Mouse (Mus musculus) liver, embryonic 16.5 days (tissue): ENCODE data around the gene Slc35b2. TPM values are rescaled to one million over a fixed set of nuclear protein-coding genes. Genes with fewer than 3 reads are reported as not detected.

ENCODE experiments used
- ATAC-seq: fragments of 200-750 bp; cut with Nextera tagmentation; 2 replicates; pipeline ENCODE4 v1.8.0; 2017; ENCODE audit warnings: low read depth, mild to moderate bottlenecking, moderate number of reproducible peaks, moderate library complexity
- H3K27ac ChIP-seq: fragments of 300-500 bp; sonication (generic); 2 replicates; pipeline ENCODE4 v1.5.1; 2014; ENCODE audit warnings: mild to moderate bottlenecking, low read length
- H3K27me3 ChIP-seq: fragments of 300-500 bp; sonication (generic); 2 replicates; pipeline ENCODE4 v1.6.1; 2014; ENCODE audit warnings: low read depth, low read length, mixed read lengths; ENCODE audit not compliant: control insufficient read depth, insufficient read depth
- H3K36me3 ChIP-seq: fragments of 300-500 bp; sonication (generic); 2 replicates; pipeline ENCODE4 v1.6.1; 2014; ENCODE audit warnings: mild to moderate bottlenecking; ENCODE audit not compliant: control insufficient read depth, insufficient read depth
- H3K4me1 ChIP-seq: fragments of 300-500 bp; sonication (generic); 2 replicates; pipeline ENCODE4 v1.6.1; 2014; ENCODE audit warnings: low read depth, low read length, mixed read lengths; ENCODE audit not compliant: control insufficient read depth
- H3K4me2 ChIP-seq: fragments of 300-500 bp; sonication (generic); 2 replicates; pipeline ENCODE4 v1.6.1; 2014; ENCODE audit warnings: low read depth, low read length, mixed read lengths
- H3K4me3 ChIP-seq: fragments of 300-500 bp; sonication (generic); 2 replicates; pipeline ENCODE4 v1.5.1; 2014; ENCODE audit warnings: low read depth, mild to moderate bottlenecking, low read length
- H3K9ac ChIP-seq: fragments of 300-500 bp; sonication (generic); 2 replicates; pipeline ENCODE4 v1.6.1; 2014; ENCODE audit warnings: low read depth, low read length
- H3K9me3 ChIP-seq: fragments of 300-500 bp; sonication (generic); replicated peaks from 2 replicates; pipeline ENCODE4 v1.6.1; 2016; ENCODE audit warnings: low read length; ENCODE audit not compliant: control insufficient read depth
- WGBS: fragments of 180-500 bp; shearing (Covaris S2); extraction: QIAGEN DNeasy Blood & Tissue Kit; methylation state at CpG from one replicate; pipeline ENCODE4 v1.1.7; 2014; ENCODE audit not compliant: insufficient replicate concordance; 5-methylcytosine and 5-hydroxymethylcytosine counted together
- polyA plus RNA-seq: library from polyadenylated mRNA; unstranded; fragments of >200 nt; fragmentation: Nextera tagmentation; extraction: Ambion mirVana; gene quantifications from 2 replicates; pipeline ENCODE4 v1.2.1, GENCODE M21; 2015

The Slc35b2 gene
- polyA plus RNA-seq, 1 experiment from 2014 or later, result 46.5 TPM

- Histone ChIP-seq H3K27me3 (no peaks in the 10 kb centered on the region), H3K4me1 (peaks cover 46% of the 10 kb centered on the region), H3K4me2 (no peak overlapping the region), H3K9ac (no peak overlapping the region), H3K9me3 (no peaks in the 10 kb centered on the region), H3K27ac (peak overlapping the region; percentile 66), H3K4me3 (peak overlapping the region; percentile 9; the same call in 1 of the 2 replicates), H3K36me3 (peaks cover 45% of the 10 kb centered on the region)
- ATAC-seq, result no peak
- whole genome bisulfite sequencing, result 50% methylated on average over 12 of the region's 12 CpGs
Observed at GRCm38 (mm10) chr17:45584096-45584896, 20.6 kb downstream of the Slc35b2 start.

DNA sequence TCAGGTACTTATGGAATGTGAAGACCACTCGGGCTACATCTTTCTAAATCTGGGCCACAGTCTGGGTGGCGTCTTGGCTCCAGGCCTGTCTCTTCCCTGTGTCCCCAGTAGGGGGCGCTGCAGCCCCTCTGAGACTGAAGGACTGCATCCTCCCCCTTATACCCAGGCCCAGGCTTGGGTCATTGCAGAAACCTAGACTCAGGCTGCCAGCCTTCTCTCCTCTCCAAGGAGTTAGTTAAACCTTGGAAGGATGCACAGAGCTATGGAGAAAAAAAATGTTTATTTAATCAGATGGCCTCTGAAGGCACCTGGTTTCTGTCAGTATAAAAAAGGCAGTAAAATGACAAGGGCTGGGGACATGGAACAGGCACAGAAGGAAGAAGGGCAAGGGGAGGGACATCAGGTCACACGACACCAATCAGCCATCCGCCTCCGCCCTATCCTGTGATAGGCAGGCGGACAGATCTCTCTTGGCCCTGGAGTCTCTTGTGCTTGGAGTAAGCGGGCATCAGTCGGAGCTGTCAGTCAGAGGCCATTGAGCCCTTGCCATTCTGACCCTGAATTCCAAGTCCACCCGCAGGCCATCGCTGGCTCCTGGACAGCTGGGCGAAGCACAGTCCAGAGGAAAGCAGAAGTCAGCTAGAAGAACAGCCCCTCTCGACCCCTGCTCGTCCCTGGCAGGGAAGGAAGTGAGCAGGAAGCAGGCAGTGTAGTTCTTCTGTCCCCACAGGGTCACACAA lies 21.4 kb downstream of the Slc35b2 start:
- peak; percentile 35 for ATAC-seq
- Histone ChIP-seq H3K4me2 (no peak overlapping the region), H3K9ac (no peak overlapping the region), H3K4me3 (peak overlapping the region; percentile 9; the same call in 1 of the 2 replicates), H3K36me3 (peaks cover 53% of the 10 kb centered on the region), H3K4me1 (peaks cover 46% of the 10 kb centered on the region), H3K27me3 (no peaks in the 10 kb centered on the region), H3K27ac (peak overlapping the region; percentile 66), H3K9me3 (no peaks in the 10 kb centered on the region)
- 35% methylated on average over 14 of the region's 14 CpGs for WGBS

DNA sequence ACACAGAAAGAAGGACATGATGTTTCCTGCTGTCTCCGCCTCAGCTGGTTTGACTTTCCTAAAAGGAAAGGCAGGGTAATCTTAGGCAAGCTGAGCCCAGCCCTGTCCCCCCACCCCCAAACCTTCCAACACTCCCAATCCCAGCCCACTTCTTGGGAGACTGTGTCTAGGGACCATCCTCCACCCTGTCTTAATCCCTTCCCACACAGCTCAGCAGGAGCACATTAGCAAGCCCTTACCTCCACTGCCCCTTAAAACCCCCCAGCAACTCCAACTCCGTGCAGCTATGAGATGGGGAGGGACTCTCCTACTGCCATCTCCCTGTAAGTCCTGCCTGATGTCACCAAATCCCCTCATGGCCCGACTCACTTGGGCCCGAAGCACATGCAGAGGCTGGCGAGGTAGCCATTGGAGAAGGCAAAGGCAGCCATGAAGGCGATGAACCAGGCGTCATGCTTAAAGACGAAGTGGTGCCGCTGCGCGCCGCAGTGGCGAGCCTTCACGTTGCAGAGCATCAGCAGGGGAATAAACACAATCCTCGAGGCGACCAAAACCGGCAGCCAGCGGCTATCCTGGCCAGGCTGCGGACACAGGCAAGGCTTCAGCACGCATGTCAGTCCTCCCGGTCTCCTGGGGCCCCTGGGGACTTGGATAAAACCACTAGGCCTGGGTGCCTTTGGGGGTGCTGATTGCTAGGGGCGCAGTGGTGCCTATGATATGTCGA lies 22.2 kb downstream of the Slc35b2 start:
- Histone ChIP-seq H3K9me3 (no peaks in the 10 kb centered on the region), H3K27ac (peak overlapping the region; percentile 66), H3K36me3 (peaks cover 59% of the 10 kb centered on the region), H3K4me3 (no peak overlapping the region), H3K4me1 (peaks cover 45% of the 10 kb centered on the region), H3K9ac (no peak overlapping the region), H3K27me3 (no peaks in the 10 kb centered on the region), H3K4me2 (no peak overlapping the region)
- 82% methylated on average over 23 of the region's 23 CpGs for whole genome bisulfite sequencing
- no peak for ATAC-seq

- no peak overlapping the region for H3K4me2 ChIP-seq
- no peak for ATAC-seq
- H3K9ac ChIP-seq, result no peak overlapping the region
- no peak overlapping the region for H3K27ac ChIP-seq
- no peak overlapping the region for H3K4me3 ChIP-seq
- H3K27me3 ChIP-seq, result no peaks in the 10 kb centered on the region
- peaks cover 42% of the 10 kb centered on the region for H3K4me1 ChIP-seq
- peaks cover 59% of the 10 kb centered on the region for H3K36me3 ChIP-seq
- WGBS, result 90% methylated on average over 3 of the region's 3 CpGs
- no peaks in the 10 kb centered on the region for H3K9me3 ChIP-seq
Observed at GRCm38 (mm10) chr17:45586449-45586837, 22.8 kb downstream of the Slc35b2 start.

DNA sequence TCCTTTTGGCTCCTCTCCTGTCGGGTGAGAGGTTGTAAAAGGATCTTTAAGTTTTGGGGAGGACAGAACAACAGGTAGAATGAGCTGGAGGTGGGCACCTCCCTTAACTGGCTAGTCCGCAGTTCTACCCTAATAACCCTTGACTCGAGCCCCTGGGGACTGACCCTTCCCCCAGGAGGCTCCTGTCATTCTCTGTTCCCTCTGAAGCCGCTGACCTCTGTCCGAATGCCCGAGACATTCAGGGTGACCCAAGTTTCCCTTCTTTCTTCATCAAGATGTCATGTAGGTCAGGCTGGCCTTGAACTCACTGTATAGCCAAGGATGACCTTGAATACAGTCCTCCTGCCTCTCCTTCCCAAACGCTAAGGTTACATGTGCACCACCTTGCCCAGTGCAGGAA lies 24.7 kb downstream of the Slc35b2 start:
- Histone ChIP-seq H3K9me3 (no peaks in the 10 kb centered on the region), H3K9ac (no peak overlapping the region), H3K4me2 (no peak overlapping the region), H3K36me3 (peaks cover 59% of the 10 kb centered on the region), H3K4me1 (peaks cover 42% of the 10 kb centered on the region), H3K4me3 (no peak overlapping the region), H3K27me3 (no peaks in the 10 kb centered on the region), H3K27ac (no peak overlapping the region)
- ATAC-seq, result no peak
- WGBS, result 82% methylated on average over 7 of the region's 7 CpGs

- Histone ChIP-seq H3K4me3 (no peak overlapping the region), H3K27me3 (no peaks in the 10 kb centered on the region), H3K27ac (no peak overlapping the region), H3K4me2 (no peak overlapping the region), H3K9me3 (no peaks in the 10 kb centered on the region), H3K4me1 (peaks cover 41% of the 10 kb centered on the region), H3K9ac (no peak overlapping the region), H3K36me3 (peaks cover 59% of the 10 kb centered on the region)
- no peak for ATAC-seq
- WGBS, result 96% methylated on average over 7 of the region's 7 CpGs
Observed at GRCm38 (mm10) chr17:45589236-45589635, 25.6 kb downstream of the Slc35b2 start.

- H3K4me1 ChIP-seq, result peaks cover 40% of the 10 kb centered on the region
- H3K4me3 ChIP-seq, result no peak overlapping the region
- no peaks in the 10 kb centered on the region for H3K9me3 ChIP-seq
- 86% methylated on average over 8 of the region's 8 CpGs for WGBS
- no peak overlapping the region for H3K4me2 ChIP-seq
- no peak overlapping the region for H3K27ac ChIP-seq
- no peak for ATAC-seq
- peaks cover 53% of the 10 kb centered on the region for H3K36me3 ChIP-seq
- no peak overlapping the region for H3K9ac ChIP-seq
- H3K27me3 ChIP-seq, result no peaks in the 10 kb centered on the region
Observed at GRCm38 (mm10) chr17:45589844-45590243, 26.2 kb downstream of the Slc35b2 start.

DNA sequence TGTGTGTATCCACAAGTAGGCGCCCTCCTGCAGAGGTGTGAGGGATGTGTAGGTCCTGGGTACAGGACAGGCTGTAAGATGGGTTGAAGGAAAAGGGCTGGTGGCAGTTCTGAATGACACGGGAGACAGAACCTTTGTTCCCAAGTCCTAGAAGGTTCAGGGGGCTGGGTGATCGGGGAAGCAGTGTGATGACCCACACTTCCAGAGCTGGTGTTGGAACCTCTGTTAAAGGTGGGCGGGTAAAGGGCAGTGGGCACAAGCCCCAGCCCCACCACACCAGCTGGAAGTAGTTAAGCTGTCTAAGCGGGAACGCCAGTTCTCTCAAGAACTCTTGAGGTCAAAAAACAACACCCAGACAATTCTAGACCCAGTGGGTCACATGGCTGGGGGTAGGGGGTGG lies 26.7 kb downstream of the Slc35b2 start:
- H3K36me3 ChIP-seq, result peaks cover 47% of the 10 kb centered on the region
- no peak overlapping the region for H3K9ac ChIP-seq
- H3K4me2 ChIP-seq, result no peak overlapping the region
- WGBS, result 89% methylated on average over 6 of the region's 6 CpGs
- H3K4me3 ChIP-seq, result no peak overlapping the region
- H3K27ac ChIP-seq, result no peak overlapping the region
- ATAC-seq, result no peak
- no peaks in the 10 kb centered on the region for H3K27me3 ChIP-seq
- peaks cover 38% of the 10 kb centered on the region for H3K4me1 ChIP-seq
- H3K9me3 ChIP-seq, result no peaks in the 10 kb centered on the region
